Mouse (Mus musculus): ENCODE results near the gene Dusp23. TPM values are rescaled to one million over a fixed set of nuclear protein-coding genes. Genes with fewer than 3 reads are reported as not detected.
A peak's percentile ranks its signal among the peaks of the same experiment; 100 is the strongest.

Gene Dusp23
- polyA plus RNA-seq, 2 experiments = 3.8 to 4.0 TPM

DNA sequence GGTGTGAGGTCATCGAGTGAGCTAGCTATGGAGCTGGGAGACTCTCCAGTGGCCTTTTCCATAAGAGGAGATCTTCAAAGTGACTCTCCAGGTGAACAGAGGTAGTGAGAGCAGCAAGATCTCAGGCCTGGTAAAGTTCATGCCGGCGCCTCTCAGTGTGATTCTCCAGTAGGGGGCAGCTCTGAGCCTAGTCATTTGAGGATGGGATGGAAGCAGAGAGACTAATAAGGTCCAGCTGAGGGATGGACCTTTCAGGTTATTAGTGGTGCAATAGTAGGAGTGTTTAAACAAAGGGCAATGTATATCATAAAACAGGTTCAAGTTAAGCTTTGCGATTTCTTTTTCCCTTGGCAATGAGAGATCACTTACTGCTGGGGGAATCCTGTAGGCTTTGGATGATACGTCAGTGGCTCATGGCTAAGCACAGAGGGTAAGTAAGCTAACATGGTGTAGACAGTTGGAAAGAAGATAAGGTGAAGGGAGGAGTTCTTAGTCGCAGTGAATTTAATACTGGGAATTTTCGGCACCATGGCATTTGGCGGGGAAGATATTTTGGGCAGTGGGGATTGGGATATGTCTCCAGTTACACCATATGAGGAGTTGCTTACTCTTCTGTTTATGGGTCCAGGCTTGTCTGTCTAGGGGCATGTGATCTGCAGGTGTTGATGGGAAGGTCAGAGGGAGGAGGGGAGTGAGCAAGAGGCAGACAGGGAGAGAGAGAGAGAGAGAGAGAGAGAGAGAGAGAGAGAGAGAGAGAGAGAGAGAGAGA, 17.9 kb upstream of the Dusp23 start:
- peak; percentile 60 for TF ChIP-seq CTCF (IDR thresholded peaks at IDR 0.05; ENCODE audit: low read depth)
- no peak for TF ChIP-seq EP300 (IDR thresholded peaks at IDR 0.05; ENCODE audit: low read depth)
- Histone ChIP-seq H3K9me3 (ENCODE audit: control insufficient read depth, low read length) (no peaks in the 10 kb centered on the region), H3K4me1 (replicated peaks; ENCODE audit: control insufficient read depth in 2 of 2, insufficient read depth in 2 of 2, low read length in 1 of 2) (peaks cover 0 to 2% of the 10 kb centered on the region in 2 experiments; a peak in 1 of 4 replicates), H3K27ac (no peak overlapping the region), H3K9ac (replicated peaks) (no peak overlapping the region), H3K36me3 (replicated peaks; ENCODE audit: control insufficient read depth, insufficient read depth, low read depth) (no peaks in the 10 kb centered on the region), H3K4me2 (ENCODE audit: low read depth) (no peak overlapping the region), H3K27me3 (ENCODE audit: control insufficient read depth, insufficient read depth, low read length) (no peaks in the 10 kb centered on the region), H3K4me3 (ENCODE audit: insufficient read depth in 1 of 2, low read depth in 2 of 2, low read length in 2 of 2) (no peak overlapping the region)
- 42% methylated on average over 8 of the region's 8 CpGs for WGBS (ENCODE audit: insufficient replicate concordance)
- no peak for DNase-seq (ENCODE audit: low read depth in 3 of 3, low spot score in 3 of 3)
- no peak for ATAC-seq (ENCODE audit: insufficient read depth)

DNA sequence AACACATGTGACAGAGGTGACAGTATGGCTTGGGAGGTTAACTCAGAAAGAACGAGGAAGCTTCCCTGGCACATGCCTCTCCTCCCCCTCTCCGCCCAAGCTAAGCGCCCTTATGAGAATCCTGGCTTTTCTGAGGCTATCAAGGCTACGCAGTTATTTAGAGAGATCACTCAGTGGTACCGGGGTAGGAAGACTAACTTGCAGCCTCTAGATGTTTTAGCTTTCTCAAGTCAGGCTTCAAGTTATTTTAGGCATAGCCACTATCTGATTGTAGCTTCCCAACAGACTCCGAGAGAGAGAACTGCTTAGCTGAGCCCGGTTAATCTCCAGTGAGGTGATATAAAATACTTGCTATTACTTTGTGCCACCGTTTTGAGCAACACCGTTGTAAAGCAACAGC, 16.6 kb upstream of the Dusp23 start:
- DNase-seq (ENCODE audit: low read depth in 3 of 3, low spot score in 3 of 3) (no peak), ATAC-seq (ENCODE audit: insufficient read depth) (no peak)
- Histone ChIP-seq H3K9me3 (ENCODE audit: control insufficient read depth, low read length) (no peaks in the 10 kb centered on the region), H3K4me1 (replicated peaks; ENCODE audit: control insufficient read depth in 2 of 2, insufficient read depth in 2 of 2, low read length in 1 of 2) (peaks cover 0 to 2% of the 10 kb centered on the region in 2 experiments; a peak in 1 of 4 replicates), H3K4me3 (ENCODE audit: insufficient read depth in 1 of 2, low read depth in 2 of 2, low read length in 2 of 2) (no peak overlapping the region), H3K36me3 (replicated peaks; ENCODE audit: control insufficient read depth, insufficient read depth, low read depth) (no peaks in the 10 kb centered on the region), H3K27me3 (ENCODE audit: control insufficient read depth, insufficient read depth, low read length) (no peaks in the 10 kb centered on the region), H3K27ac (no peak overlapping the region), H3K9ac (replicated peaks) (no peak overlapping the region), H3K4me2 (ENCODE audit: low read depth) (no peak overlapping the region)
- TF ChIP-seq CTCF (IDR thresholded peaks at IDR 0.05; ENCODE audit: low read depth) (no peak), EP300 (IDR thresholded peaks at IDR 0.05; ENCODE audit: low read depth) (no peak)
- WGBS (ENCODE audit: insufficient replicate concordance) = 56% methylated on average over 9 of the region's 9 CpGs

GRCm38 (mm10) chr1:172647236-172647635, 14.5 kb upstream of the Dusp23 start:
- no peak overlapping the region for H3K9ac ChIP-seq (replicated peaks)
- WGBS (ENCODE audit: insufficient replicate concordance) = 61% methylated on average over 4 of the region's 4 CpGs
- no peak for DNase-seq (ENCODE audit: low read depth in 3 of 3, low spot score in 3 of 3)
- no peaks in the 10 kb centered on the region for H3K36me3 ChIP-seq (replicated peaks; ENCODE audit: control insufficient read depth, insufficient read depth, low read depth)
- H3K27me3 ChIP-seq (ENCODE audit: control insufficient read depth, insufficient read depth, low read length) = no peaks in the 10 kb centered on the region
- H3K4me3 ChIP-seq (ENCODE audit: insufficient read depth in 1 of 2, low read depth in 2 of 2, low read length in 2 of 2) = no peak overlapping the region
- H3K4me1 ChIP-seq (replicated peaks; ENCODE audit: control insufficient read depth in 2 of 2, insufficient read depth in 2 of 2, low read length in 1 of 2) = peaks cover 0 to 2% of the 10 kb centered on the region in 2 experiments; a peak in 1 of 4 replicates
- H3K27ac ChIP-seq = no peak overlapping the region
- no peak for ATAC-seq (ENCODE audit: insufficient read depth)
- H3K4me2 ChIP-seq (ENCODE audit: low read depth) = no peak overlapping the region
- no peak for TF ChIP-seq CTCF (IDR thresholded peaks at IDR 0.05; ENCODE audit: low read depth)
- TF ChIP-seq EP300 (IDR thresholded peaks at IDR 0.05; ENCODE audit: low read depth) = no peak
- H3K9me3 ChIP-seq (ENCODE audit: control insufficient read depth, low read length) = no peaks in the 10 kb centered on the region

DNA sequence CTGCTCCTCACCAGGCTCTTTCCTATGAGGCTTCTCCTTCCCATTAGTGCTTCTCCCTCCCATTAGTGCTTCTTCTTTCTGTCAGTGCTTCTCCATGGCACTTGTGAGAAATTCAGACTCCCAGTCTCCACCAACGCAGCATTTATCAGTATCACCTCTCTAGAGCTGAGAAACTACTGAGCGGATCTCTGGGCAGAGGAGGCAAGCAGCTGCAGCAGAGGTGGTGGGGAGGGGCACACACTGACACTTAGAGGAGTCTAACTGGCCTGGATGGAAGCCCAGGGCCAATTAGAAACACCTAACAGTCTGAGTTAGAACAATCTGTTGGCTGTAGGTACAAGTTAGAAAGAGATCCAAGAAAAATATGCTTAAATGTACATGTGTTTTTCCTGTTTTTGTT, 6.0 kb upstream of the Dusp23 start:
- WGBS (ENCODE audit: insufficient replicate concordance) = 27% methylated on average over 2 of the region's 2 CpGs
- TF ChIP-seq CTCF (IDR thresholded peaks at IDR 0.05; ENCODE audit: low read depth) (no peak), EP300 (IDR thresholded peaks at IDR 0.05; ENCODE audit: low read depth) (no peak)
- DNase-seq (ENCODE audit: low read depth in 3 of 3, low spot score in 3 of 3) (no peak), ATAC-seq (ENCODE audit: insufficient read depth) (no peak)
- Histone ChIP-seq H3K9me3 (ENCODE audit: control insufficient read depth, low read length) (no peaks in the 10 kb centered on the region), H3K4me2 (ENCODE audit: low read depth) (no peak overlapping the region), H3K27ac (no peak overlapping the region), H3K4me1 (replicated peaks; ENCODE audit: control insufficient read depth in 2 of 2, insufficient read depth in 2 of 2, low read length in 1 of 2) (no peaks in the 10 kb centered on the region), H3K27me3 (ENCODE audit: control insufficient read depth, insufficient read depth, low read length) (no peaks in the 10 kb centered on the region), H3K36me3 (replicated peaks; ENCODE audit: control insufficient read depth, insufficient read depth, low read depth) (no peaks in the 10 kb centered on the region), H3K9ac (replicated peaks) (no peak overlapping the region), H3K4me3 (ENCODE audit: insufficient read depth in 1 of 2, low read depth in 2 of 2, low read length in 2 of 2) (no peak overlapping the region)

- WGBS (ENCODE audit: insufficient replicate concordance) = 58% methylated on average over 4 of the region's 4 CpGs
Measured at GRCm38 (mm10) chr1:172637801-172638200, 5.0 kb upstream of the Dusp23 start.

More at GRCm38 (mm10) chr1:172637801-172638200, 5.0 kb upstream of the Dusp23 start:
- H3K27me3 ChIP-seq (ENCODE audit: control insufficient read depth, insufficient read depth, low read length) = no peaks in the 10 kb centered on the region
- no peaks in the 10 kb centered on the region for H3K36me3 ChIP-seq (replicated peaks; ENCODE audit: control insufficient read depth, insufficient read depth, low read depth)
- no peak overlapping the region for H3K9ac ChIP-seq (replicated peaks)
- no peak for DNase-seq (ENCODE audit: low read depth in 3 of 3, low spot score in 3 of 3)
- no peak for ATAC-seq (ENCODE audit: insufficient read depth)
- no peak overlapping the region for H3K4me2 ChIP-seq (ENCODE audit: low read depth)
- H3K4me1 ChIP-seq (replicated peaks; ENCODE audit: control insufficient read depth in 2 of 2, insufficient read depth in 2 of 2, low read length in 1 of 2) = no peaks in the 10 kb centered on the region
- no peak overlapping the region for H3K4me3 ChIP-seq (ENCODE audit: insufficient read depth in 1 of 2, low read depth in 2 of 2, low read length in 2 of 2)
- no peak for TF ChIP-seq EP300 (IDR thresholded peaks at IDR 0.05; ENCODE audit: low read depth)
- no peak for TF ChIP-seq CTCF (IDR thresholded peaks at IDR 0.05; ENCODE audit: low read depth)
- H3K9me3 ChIP-seq (ENCODE audit: control insufficient read depth, low read length) = no peaks in the 10 kb centered on the region
- no peak overlapping the region for H3K27ac ChIP-seq

Measured in liver, embryonic 14.5 days (tissue).